Mouse (Mus musculus): ENCODE results near the gene Hdac4. TPM values are rescaled to one million over a fixed set of nuclear protein-coding genes. Genes with fewer than 3 reads are reported as not detected.

The Hdac4 gene
- total RNA-seq, 1 experiment from 2014 or later = 137 TPM

DNA sequence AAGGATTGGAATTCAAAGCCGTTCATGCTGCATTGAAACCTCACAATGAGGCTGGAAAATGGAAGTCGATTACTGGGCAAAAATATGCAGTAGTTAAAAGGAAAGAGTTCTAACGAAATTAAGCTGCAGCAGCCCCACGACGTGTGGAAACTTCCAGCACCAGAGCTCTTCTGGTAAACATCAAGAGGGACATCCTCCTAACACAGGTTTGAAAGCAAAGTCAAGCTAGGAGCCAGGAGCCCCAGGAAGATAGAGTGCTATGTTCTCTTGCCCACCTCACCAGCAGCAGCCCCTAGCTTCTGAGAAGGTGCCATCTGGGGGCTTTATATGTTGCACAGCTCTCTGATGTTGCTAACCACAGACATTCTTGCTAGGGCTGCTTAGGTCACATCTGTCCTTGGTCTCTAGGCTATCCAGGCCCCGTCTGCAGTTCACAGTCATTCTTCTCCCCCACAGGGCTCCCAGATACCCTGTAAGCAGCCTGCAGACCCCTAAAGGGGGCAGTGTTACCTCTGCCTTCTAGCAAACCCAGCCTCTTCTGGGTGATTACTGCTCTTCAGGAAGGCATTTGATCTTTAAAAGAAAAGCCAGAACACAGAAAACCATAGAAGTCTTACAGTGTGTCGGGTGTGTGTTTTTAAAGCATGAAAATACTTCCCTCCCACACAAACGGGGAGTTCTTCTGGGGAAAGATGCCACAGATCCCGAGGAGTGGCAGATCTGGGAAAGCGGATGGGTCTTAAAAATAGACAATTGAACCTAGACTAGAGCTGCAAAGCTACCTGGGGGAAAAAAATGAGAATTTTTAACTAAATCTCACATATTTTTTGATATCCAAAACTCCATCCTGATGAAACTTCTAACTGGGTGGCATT lies 17.2 kb downstream of the Hdac4 start:
- no peak for DNase-seq

DNA sequence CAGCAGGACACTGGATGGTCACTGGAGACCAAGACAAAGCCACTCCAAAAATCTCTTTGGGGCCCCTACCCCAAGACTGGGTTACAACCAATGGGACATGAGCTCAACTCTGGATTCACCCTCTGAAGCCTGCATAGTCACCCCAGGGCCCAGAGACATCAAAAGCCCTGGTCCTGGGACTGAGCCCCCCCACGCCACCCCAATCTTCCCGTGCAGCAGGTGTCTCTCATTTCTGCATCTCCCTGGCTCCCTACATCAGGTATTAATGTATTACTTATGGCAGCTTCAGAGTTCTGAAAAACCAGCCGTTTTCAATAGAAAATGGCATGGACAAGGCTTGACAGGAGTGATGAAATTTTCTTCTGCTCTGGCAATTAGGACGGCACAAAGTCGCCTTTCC lies 17.9 kb downstream of the Hdac4 start:
- DNase-seq = no peak

DNA sequence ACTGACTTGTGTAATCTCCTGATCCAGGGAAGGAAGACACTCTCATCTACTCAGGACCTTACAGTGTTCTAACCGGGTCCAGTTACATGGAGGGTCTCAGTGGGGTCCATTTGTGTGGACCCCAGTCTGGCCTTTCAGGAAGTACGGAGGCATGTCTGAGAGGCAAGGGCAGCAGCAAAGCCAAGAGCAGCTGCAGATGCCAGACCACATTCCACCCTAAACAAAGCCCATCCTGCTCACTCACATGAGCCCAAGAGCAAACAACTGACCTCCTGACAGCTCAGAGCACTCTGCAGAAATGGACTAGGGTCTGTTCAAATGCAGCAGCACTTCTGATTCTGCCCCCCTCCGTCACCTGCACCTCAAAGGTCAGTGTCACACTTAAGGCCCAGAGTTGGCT lies 18.3 kb downstream of the Hdac4 start:
- DNase-seq = no peak

DNA sequence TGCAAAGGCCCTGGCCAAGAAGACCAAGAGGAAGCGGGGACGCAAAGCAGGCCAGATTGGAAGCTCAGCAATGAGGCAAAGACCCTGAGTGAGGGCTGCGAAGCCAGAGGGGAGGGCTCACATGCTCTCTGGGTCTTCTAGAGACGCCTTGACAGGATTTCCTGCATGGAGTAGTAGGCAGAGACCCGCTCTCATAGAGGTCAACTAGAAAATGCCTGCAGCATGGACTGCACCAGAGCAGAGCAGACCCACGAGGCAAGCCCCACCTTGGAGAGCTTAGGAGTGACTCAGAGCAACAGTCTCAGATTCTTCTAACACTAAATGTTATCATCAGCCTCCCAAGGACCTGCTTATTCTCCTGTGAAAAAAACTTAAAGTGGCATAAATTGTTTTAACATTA lies 20.2 kb downstream of the Hdac4 start:
- DNase-seq = no peak

DNA sequence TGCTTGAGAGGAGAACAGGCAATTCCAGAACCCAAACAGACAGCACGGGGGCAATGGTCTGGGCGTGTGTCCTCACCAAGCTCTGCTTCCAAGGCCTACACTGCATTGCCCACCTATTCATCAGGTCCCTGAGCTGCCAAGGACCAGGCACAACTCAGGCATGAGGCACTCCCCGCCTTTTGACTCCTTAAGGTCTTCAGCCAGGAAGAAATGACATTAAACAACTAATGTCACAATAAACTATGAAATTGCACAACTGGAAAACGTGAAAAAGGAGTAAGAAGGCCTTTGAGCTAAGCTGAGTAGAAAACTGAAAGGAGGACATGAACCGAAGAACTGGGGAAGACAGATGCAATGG lies 20.6 kb downstream of the Hdac4 start:
- no peak for DNase-seq

DNA sequence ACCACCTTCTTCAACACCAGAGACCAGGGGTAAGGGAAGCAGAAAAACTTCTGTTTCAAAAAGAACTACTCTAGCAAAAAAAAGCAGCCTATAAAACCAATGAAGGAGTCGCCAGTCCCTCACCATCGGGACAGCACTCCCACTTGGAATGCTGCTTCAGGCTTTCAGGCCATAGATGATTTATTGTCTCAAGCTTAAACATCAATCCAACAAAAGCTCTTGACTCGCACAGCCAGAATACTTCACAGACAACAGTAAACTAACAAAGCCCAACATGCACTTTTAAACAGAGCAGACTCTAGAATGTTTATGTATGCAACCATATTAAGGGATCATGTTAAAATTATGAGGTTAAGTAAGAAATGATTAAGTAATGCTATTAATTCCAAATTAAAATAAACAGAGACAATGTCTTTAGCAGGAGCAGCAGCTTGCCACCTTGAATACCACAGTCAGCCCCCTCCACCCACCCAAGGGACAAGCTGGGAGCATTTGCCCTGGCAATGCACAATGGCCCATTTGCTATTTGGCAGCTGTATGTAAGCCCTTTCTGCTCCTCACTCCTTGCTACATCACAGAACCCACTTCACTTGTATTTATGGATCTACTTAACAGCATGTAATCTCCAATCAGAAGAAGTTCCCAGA lies 21.1 kb downstream of the Hdac4 start:
- DNase-seq = no peak

DNA sequence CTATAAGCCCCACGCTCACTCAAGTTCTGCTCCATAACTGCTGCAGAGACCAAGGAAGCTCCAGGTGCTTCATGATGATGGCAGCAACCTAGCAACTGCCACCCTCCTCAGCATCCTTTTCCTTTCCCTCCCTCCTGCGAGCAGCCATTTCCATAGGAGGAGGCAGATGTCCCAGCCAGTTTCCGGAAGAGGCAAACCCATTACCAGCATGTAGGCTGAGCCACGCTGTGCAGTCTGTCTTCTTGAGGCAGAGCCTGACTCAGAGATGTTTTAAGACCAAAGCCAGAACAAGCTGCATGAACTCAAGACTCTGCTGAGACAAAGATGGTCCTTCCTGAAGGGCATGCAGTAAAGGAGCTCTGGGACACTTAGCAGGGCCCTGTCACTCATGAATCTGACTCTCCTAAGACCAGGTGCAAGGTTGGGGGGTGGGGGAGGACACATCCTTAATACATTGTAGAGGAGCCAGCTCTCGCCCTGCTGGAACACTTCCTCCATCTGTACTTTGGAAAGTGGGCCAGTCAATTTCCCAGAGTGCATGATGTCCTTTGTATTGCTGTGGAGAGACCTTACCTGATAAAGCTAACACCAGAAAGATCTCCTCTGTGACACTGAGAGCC lies 24.8 kb downstream of the Hdac4 start:
- DNase-seq = no peak

DNA sequence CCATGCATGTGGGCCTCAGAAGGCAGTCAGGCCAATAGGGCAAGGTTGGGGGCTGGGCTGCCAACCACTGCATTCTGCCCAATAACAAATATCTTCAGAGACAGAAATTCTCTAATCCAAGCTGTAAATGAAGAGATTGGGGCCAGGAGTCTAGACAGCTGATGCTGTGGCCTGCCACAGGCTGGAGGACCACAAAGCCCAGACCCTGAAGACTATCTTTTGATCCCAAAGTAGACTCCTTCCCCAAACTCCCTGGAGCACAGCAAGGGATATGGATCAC lies 25.8 kb downstream of the Hdac4 start:
- DNase-seq = no peak

DNA sequence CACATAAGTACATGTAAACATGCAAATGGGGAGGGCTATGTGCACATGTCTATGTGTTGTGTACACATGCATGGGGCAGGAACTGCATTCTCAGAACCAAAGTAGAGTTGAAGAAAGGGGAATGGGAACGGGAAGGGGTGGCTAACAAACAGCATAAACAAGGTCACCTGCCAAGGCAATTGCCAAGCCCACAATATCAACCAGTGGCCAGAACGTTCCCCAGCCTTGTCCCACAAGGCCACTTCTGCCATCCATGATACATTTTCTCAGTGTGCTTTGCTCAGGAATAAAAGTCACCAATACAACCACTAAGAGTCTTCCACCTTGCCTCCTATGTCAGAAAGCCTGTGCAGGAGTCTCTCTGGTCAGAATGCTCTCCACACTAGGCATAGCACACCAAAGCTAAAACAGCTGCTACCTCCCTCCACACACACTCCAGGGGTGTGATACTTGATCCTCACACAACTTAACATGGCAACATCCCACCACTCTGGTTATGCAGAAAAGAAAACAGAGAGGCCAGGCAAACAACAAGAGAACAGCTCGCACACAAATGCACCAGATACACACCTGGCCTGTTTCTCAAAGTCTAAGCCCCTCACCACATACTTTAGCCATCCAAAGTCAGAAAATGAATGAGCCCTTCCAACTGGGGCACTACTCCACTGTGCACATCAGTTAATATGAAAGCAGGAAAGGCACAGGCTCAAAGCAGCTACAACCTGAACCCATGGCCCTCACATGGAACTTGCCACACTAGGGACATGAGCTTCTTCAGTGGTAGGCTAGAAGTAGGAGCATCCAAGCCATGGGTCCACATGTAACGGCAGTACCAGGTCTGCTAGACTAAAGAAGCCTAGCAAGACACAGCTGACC lies 26.4 kb downstream of the Hdac4 start:
- DNase-seq = no peak

DNA sequence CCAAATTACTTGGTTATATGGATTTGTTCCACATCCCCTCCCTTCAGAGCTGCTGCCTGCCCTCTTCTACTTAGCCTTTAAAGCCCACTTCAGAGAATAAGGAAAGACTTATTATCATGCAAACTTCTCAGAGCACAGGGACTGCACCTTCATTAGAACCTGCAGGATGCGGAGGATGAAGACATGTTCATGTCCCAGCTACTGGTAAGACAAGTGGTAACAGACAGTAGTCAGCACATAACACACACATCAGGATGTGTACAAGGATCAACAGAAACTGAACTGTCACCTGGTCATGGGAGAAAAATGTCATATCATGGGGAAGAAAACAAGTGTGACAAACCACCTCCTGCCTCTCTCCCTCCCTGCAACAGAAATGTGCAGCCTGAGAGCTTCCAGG lies 31.6 kb downstream of the Hdac4 start:
- DNase-seq = no peak

DNA sequence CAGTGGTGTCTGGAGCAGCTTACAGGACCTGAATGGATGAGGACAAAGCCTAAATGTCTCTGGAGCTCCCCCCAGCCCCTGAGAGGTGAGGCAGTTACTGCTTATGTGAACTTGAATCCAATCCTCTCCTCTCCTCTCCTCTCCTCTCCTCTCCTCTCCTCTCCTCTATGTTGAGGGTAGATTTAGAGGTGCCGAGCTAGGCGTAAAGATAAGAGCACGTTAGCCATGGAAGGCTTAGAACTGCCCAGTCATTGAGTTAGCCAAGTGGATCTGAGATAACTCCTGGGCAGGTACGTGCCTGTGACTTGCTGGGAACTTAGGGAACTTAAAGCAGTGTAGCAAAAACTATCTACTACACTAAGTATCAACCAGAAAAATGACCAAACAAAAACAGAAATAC lies 35.7 kb downstream of the Hdac4 start:
- DNase-seq = no peak

DNA sequence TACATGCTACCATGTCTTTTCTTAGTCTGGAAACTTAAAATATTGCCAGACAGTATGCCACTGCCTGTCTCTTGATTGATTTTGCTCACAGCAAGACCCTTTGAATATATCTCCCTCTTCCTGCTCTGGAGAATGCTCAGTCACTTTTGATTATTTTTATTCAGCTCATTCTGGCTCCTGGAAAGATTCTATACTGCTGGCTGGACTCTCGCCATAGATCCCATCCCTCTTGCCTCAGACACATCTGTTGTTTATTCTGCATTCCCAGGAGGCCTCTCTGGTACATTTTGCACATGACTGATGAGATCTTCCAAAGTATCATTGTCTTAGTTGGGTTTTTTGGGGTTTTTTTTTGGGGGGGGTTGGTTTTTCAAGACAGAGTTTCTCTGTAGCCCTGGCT lies 45.3 kb downstream of the Hdac4 start:
- DNase-seq = no peak

DNA sequence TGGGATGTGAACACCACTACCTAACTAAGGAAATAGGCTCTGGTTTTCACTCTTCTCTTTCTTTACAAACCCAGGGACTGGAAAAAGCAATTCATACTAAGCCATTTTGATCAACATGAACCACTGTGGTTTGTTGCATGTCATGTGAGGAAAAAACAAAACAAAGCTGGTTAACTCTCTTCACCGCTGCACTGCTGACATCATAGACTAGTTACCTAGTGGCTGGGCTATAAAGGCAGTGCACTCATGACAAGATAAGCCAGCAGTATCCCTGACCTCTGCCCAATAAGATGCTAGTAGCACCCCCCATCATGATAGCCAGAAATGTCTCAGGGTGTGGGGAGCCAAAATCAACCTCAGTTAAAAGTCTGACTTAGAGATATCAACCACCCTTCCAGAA lies 47.0 kb downstream of the Hdac4 start:
- no peak for DNase-seq

DNA sequence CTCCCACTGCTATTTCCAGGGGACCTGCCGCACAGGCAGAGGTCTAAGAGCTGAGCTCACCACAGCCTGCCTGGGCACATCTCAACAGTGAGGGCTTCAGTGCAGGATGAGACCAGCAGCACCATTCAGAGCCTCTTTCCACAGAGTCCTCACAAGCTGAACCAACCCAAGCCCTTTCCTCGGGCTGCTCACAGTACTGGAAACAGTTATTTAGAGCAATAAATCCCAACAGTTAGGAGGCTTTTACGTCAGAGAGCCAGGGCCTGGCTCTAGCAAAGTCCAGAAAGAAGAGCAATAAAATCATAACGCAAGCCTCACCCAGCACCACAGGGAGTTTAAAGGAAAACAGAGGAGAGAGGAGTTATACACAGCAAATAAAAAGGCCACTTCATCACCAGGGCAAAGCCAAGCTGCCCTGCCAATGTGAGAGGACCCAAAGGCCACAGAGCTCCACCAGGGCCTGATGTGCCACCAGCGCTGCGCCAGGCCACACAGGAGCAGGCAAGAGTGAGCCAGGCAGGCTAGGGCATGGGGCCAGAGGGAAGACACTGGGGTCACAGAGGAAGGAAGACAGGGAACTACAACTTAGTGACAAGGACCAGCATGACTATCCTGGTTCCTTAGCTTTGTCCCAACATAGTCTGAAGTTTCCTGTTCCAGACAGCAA lies 50.5 kb downstream of the Hdac4 start:
- peak; percentile 44 for DNase-seq

DNA sequence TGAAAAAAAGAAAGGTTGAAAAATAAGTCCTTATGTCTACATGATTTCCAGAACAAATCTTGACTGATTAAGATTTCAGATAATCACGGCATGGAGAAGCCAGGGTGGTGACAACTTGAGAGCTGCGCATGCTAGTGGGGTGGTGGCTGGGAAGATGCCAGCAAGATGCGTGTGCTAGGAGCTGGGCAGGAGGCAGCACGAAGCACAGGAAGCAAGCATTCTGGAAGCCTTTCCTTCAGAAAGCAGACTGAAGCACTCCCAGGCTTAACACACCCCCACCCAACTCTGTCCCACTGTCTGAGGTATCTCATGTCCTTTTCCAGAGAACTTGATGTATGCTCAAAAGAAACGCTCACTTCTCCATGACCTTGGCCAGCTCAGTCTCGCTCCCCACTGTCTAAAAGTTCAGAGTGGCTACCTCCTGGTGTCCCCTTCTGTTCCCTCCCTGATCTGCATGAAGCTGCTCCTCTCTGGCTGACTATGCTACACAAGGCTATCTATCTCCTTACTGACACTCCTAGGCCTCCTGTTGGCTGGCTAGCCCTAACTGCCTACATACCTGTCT lies 52.1 kb downstream of the Hdac4 start:
- peak; percentile 21 for DNase-seq

DNA sequence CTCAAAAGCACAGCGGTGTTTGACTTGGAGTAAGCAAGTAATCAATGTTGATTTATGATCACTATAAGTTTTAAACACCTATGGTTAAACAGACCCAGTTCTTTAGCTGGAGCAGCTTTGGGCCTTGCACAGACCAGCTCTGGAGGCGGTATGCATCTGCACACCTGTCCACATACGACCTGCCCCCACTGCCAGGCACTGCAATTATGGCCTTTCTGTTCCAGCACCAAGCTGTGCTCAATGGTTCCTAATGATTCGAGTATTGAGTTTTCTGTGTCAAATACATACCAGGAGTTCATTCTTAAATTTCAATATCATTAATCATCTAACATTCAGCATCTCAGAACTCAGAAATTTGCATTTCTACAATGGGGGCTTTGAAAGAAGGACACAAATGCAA lies 52.7 kb downstream of the Hdac4 start:
- DNase-seq = no peak

DNA sequence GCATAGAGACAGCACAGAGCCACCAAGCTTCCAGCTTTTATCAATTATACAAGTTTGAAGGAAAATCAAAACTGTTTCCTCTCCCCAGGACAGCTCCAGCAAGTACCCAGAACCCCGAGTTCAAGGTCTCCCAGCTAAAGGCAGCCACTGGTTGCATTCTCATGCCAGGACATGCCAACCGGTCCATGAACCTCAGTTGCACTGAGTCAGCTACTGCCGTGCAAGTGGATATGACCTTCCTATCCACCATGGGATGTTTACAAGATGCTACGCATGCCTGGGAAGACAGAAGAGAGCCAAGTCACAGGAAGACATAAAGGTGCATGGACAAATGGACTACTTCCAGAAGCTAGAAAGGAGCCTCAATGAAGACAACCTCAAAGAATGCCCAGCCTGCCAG lies 56.5 kb downstream of the Hdac4 start:
- DNase-seq = peak; percentile 41

DNA sequence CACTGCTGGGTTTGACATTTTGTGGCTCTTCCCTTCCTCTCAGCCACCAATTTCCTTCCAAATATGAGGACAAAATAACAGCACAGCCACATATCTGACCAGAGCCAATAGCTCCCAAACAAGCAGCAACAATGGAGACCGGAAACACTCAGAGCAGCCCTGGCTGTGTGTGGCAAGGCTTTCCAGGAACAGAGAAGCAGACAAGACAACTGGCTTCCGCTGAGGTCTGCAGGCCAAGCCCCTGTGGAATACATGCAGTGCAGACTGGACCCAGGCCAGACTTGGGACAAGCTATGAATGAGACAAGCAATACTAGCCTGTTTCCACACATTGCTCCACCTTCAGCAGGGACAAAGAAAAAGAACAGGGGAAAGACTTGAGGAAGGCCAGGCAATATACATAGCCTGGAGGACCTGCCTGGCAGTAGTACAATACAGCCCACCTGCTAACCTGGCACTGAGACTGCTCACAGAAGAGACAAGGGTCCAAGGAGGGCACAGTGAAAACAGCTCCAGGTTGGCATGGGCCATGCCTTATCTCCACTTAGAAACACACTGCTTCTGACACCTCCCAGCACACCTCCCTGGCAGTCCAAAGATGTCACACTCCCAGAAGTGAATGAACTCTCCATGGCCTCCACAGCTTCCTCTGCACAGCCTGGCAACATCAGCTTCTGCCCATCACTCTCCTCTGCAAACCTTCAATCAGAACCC lies 58.2 kb downstream of the Hdac4 start:
- DNase-seq = peak; percentile 54

DNA sequence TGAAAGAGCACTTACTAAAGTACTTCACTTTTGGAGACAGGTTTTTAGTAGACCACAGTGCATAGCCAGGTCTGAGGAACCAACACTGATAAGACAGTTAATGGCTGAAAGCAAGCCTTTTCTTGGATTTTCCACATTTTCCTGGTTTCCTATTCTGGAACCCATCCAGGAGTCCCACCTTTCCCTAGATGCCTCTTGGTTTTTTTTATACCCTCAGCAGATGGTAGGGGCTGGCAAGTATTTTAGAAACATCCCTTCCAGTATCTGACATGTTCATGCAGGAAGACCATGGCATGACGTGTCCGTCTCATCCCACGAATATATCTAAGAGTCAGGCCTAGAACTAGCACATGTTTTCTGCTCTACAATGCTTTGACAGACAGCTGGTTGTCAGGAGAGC lies 59.1 kb downstream of the Hdac4 start:
- DNase-seq = no peak

DNA sequence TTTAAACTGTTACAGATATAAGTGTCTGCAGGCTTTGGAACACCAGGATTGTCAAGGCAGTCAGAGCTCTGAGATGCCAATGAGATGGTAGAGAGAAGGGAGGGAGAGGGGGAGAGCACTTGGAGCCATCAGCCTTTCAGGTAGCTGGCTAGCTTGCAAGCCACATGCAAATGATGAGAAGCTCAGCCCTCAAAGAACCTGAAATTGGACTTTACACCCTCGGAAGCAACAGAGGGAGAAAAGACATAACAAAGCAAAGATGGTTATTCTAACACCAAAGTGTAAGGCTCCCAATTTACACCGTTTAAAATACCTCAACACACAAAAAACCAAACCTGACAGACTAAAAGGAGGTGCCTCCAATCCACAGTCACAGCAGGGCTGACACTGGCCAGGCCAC lies 63.3 kb downstream of the Hdac4 start:
- no peak for DNase-seq

DNA sequence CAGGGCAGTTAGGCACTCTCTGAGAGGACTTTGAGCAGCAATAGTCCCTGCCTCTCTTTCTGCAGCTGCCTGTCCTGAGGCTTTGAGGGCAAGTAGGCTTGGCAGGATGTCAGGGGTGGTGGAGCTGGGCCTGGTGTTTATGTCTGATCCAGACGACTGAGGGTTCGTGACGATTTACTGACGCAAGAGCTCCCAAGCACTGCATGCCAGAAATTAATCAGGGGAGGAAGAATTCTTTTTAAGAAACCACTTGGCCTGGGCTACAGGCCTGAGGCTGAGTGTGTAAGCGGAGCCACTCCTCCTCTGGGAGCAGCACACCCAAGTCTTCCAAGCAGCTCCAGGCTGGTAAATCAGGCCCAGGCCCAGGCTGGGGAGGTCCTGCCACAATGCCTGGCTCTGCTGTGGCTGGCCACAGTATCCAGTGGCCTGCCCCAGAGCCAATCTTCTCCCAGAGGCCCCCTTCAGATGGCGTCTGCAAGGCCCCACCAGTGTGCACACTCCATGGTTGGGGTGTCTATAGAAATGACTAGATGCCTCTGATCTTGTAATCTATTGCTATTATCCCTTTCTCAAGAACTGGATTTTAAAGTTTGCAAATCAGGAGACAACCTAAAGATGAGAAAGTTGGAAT lies 64.9 kb downstream of the Hdac4 start:
- peak; percentile 53 for DNase-seq

All from adrenal gland, postnatal 25 days (tissue).